Mouse (Mus musculus) MEL (cell line): Measurements from ENCODE around the gene Sfr1.

Experiments
- CTCF ChIP-seq, 3 experiments: IDR thresholded peaks in 2 of 3; conservative IDR thresholded peaks in 1 of 3; 2 replicates each; pipeline ENCODE4 v1.5.1; 2011 to 2012; ENCODE audit warnings: low read length in 3 of 3, low read depth in 2 of 3, mild to moderate bottlenecking in 2 of 3, improper control_type of control experiment in 1 of 3, inconsistent platforms in 1 of 3, mixed read lengths in 1 of 3, moderate library complexity in 1 of 3; ENCODE audit not compliant: control insufficient read depth in 1 of 3, insufficient read depth in 1 of 3, poor library complexity in 1 of 3, severe bottlenecking in 1 of 3
- GABPA ChIP-seq: IDR thresholded peaks from 2 replicates; pipeline ENCODE4 v1.6.1; 2012; ENCODE audit warnings: low read depth, mild to moderate bottlenecking, inconsistent platforms, low read length, improper control_type of control experiment, moderate library complexity
- GATA1 ChIP-seq: IDR thresholded peaks from 2 replicates; pipeline ENCODE4 v1.6.1; 2011; ENCODE audit warnings: low read depth, low read length, improper control_type of control experiment
- MXI1 ChIP-seq: IDR thresholded peaks from 2 replicates; pipeline ENCODE4 v1.6.1; 2011; ENCODE audit warnings: mild to moderate bottlenecking, low read depth, low read length, improper control_type of control experiment
- POLR2A ChIP-seq, 2 experiments: IDR thresholded peaks; 2 replicates each; pipeline ENCODE4 v1.6.1; 2011 to 2012; ENCODE audit warnings: low read length in 2 of 2, mild to moderate bottlenecking in 2 of 2, control low read depth in 1 of 2, improper control_type of control experiment in 1 of 2, low read depth in 1 of 2, moderate library complexity in 1 of 2; ENCODE audit not compliant: control insufficient read depth in 1 of 2, insufficient read depth in 1 of 2, poor library complexity in 1 of 2
- SMC3 ChIP-seq: IDR thresholded peaks from 2 replicates; pipeline ENCODE4 v1.6.1; 2011; ENCODE audit warnings: low read depth, low read length, improper control_type of control experiment

DNA sequence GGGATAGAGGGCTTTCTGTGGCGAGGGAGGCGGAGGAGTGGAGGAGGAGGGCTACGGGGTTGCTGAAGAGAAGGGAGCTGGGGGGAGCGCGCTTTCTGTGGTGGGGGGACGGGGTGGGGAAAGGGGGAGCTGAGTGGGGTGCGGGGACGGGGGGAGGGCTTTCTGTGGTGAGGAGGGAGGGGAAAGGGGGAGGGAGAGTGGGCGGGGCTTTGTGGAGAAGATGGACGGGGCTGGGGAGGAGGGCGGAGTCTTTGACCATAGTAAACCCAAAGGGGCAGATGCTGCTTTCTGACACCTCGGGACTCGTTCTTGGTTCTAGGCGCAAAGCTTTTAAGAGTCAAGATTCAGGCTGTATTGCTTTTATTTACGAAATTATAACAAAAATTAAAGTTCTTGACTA is 449 bp downstream of the Sfr1 start:
- TF ChIP-seq POLR2A (IDR thresholded peaks at IDR 0.05; ENCODE audit: control insufficient read depth in 1 of 2, insufficient read depth in 1 of 2, low read depth in 1 of 2, low read length in 2 of 2, poor library complexity in 1 of 2) = no peak
- no peak for TF ChIP-seq CTCF (IDR thresholded peaks at IDR 0.05 in 2 of 3, conservative IDR thresholded peaks at IDR 0.05 in 1 of 3; ENCODE audit: control insufficient read depth in 1 of 3, insufficient read depth in 1 of 3, low read depth in 2 of 3, low read length in 3 of 3, poor library complexity in 1 of 3, severe bottlenecking in 1 of 3)
- TF ChIP-seq GATA1 = no peak
- no peak for TF ChIP-seq GABPA
- no peak; the same call in 1 of the 2 replicates for TF ChIP-seq MXI1
- no peak for TF ChIP-seq SMC3
